Mouse (Mus musculus) layer of hippocampus, adult 18-20 months (tissue): ENCODE measurements at regions not wholly inside any gene's neighbourhood (a gene's known extent, or its start where the extent isn't known, plus 50 kb on each side); places are given as distances from the start of the nearest gene placed in this dataset.
A peak's percentile ranks its signal among the peaks of the same experiment; 100 is the strongest.

Source experiments
- DNase-seq, 2 experiments: peaks; one replicate each; pipeline ENCODE4 v3.0.0; 2022; ENCODE audit warnings: low spot score in 2 of 2

DNA sequence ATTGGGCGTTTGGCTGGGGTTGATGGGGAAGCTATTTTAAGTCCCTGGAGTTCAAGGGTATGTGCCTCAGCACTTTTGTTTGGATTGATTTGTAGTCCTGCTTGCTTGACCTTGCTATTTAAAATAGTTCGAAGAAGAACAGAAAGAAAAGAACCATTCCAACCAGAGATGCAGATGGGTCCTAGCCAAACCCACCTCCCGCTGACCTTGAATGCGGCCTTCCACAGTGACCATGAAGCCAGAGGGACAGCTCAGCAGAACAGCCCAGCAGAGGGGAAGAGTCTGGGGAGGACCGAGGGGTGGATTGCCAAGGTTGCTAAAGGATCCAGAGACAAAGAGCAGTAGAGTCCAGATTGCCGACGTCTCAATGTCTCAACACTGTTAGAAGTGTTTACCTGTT, 76.6 kb upstream of the Zfp618 start:
- no peak for DNase-seq

DNA sequence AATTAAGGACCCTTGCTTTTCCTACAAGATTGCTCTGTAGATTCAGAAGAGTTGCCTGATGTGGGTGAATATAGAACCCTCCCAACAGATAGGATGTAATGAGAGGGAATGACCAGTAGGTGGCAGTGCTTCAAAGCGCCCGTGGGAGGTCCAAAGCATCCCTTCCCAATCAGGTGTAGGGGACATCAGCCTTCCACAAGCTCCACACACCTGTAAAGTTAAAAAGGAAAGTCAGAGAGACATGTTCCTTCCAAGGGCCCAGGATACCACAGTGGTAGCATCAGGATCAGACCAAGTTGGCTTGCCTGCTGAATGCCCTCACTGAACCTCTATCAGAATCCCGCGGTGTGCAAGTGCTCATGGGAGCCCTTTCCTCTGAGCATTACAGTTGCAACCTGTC, 75.7 kb upstream of the Zfp618 start:
- peak in 1 of 2 experiments; percentile 32 for DNase-seq

DNA sequence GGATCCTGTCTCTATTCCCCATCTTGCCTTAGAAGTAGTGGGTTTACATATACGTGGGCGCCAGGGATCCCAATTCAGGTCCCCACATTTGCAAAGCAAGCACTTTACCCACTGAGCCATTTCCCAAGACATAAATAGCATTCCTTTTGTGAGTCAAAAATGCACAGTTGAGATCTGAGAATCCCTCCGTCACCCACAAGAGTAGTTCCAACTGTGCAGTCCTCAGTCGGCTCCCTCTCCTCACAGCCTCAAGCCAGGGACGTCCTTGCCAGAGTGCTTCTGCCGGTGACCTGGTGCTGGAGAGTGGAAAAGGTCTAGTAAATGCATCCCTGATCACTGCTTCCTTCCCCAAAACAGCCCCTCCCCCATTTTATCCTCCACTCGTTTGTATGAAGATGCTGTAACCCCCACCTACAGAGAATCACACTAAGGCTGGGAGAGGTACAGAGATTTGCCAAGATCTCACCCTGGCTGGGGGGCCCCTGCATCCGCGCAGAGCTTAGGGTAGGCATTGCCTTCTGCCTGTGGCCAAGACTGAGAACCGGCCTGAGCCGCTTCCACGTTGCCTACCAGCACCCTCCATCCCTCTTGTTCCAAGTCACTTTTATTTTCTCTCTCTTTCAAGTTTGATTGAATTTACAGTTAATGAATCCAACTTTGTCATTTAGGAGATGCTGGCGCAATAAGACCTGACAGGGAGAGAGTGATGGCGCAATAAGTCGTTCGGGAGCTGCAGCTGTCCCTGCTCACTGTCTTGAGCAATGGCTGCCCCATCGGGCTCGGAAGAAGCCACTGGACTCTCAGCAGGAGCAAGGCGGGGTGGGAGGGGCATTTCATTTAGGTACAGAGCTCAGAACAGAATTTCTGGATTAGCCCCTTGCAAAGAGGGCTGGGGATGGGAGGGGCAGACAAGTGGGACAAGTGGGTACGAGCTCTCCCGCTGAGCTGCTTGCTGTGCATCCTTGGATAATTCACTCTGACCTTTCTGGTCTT, 74.5 kb upstream of the Zfp618 start:
- DNase-seq, result no peak

DNA sequence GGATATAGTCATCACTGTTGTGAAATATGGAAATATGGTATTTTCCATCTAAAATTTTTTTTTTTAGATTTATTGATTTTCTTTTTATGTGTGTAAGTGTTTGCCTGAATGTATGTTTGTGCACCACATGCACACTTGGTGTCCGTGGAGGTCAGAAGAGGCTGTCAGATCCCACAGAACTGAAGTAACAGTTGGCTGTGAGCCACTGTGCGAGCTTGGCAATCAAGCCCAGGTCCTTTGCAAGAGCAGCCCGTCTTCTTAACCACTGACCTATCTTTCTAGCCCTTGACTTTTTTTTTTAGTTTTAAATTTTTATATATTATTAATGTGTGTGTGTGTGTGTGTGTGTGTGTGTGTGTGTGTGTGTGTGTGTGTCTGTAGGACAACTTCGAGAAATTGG, 52.5 kb upstream of the Zfp618 start:
- no peak for DNase-seq
